Mouse (Mus musculus) frontal cortex, adult (tissue): ENCODE results near the gene Fam178b.

Experiments used
- ATAC-seq: cut with Nextera tagmentation; 2 replicates; pipeline ENCODE4 v1.9.2; 2017; ENCODE audit warnings: mild to moderate bottlenecking, moderate library complexity, mixed read lengths; ENCODE audit not compliant: low TSS enrichment

Gene Fam178b

DNA sequence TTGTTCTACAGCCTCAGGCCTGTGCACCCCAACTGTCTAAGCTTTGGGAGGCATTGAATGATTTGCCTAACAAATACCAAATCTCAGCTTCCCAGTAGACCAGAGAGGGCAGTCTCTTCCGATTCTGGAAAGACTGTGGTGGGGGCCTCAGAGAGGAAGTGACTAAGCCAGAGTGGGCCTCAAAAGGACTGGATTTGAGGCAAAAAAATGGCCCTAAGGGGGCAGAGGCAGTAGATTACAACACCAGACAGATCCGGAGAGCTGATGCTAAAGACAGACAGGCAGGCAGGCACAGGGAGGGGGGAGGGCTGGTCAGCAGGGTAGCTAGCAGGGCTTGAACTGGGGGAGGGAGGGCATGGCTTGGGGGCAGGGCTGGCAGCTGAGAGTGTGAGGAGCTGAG, 116.6 kb downstream of the Fam178b start:
- no peak for ATAC-seq

DNA sequence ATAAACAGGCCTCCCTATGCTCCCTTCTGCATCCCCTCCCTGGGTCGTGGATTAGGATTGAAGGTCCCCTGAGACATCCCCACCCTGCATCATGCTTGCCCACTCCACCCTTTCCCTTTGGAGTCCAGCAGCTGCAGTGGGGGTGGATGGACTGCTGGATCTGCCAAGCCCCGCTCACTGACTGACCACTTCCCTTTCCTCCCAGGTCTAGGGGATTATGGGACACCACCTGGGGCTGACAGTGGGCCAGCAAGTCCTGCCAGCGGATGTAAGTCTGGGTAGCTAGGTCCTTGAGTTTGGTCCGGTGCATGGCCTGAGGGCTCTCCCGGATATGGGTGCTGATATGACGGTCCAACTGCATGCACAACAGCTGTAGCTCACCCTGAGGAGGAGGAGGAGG, 118.9 kb downstream of the Fam178b start:
- no peak for ATAC-seq

DNA sequence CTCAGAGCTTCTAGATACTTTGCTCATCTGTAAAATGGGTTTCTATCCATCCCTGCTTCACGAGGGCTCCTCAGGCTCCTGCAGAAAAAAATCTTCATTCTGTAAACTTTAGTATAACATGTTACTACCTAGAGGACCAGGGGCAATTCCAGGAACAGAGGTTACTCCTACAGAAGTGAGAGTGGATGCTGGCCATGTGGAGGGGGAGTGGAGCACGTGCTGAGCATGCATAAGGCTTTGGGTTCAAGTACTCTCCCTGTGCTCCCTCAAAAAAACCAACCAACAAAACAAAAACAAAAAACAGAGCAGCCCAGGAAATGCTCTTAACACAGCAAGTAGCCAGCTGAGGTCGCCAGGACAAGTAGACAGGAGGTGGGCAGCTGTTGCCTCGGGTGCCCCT, 119.4 kb downstream of the Fam178b start:
- no peak for ATAC-seq

DNA sequence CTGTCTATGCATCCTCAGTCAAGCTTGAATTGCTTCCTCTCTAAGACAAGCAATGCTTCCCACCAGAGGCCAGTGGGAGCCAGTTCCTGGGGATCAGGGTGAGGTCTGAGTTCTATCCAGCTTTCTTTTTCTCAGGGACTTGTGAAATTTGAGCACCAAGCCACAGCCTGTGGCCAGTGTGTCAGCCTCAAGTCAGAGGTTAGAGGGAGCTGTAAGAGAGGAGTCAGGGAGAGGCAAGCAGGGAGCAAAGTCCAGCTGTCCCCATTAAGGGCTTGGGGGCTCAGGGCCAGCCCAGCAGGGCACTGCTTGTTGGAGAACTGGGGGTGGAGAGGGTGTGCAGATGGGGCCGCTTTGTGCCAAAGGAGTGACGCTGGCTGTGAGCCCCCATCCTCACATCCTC, 119.8 kb downstream of the Fam178b start:
- ATAC-seq = no peak

DNA sequence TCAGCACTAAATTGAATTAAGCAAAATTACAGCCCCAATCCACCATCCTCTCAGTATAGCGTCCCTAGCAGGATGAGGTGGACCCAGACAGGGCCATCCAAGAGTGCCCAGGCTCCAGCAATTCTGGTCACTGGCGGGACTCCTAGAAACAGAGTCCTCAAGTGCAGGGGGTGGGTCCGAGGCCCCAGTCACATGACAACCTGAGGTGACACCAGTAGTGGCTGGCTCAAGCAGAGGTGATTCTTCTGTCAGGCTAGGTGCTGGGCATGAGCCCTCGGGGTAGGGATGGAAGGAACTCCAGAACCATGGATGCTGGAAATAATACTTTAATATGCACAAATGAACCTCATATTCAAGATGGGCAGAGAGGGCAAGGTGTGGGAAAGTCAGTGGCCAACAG, 120.6 kb downstream of the Fam178b start:
- ATAC-seq = no peak

DNA sequence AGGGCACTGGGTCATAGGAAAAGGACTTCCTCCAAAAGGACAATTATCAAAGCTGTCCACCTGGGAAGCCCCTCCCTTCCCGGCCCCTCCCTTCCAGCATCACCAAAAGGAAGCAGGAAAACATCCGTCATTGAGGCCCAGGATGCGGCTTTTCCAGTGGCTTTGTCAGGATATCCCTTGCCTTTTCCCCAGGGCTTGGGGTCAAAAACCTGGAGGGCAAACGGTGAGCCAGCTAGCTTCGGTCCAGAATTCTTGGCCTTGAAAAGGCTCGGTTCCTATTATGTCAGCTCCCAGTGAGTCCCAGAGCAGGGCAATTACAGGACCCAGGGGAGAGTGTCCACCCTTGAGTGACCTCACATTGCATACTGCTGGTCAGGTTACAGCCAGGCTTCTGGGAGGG, 122.1 kb downstream of the Fam178b start:
- ATAC-seq = no peak

DNA sequence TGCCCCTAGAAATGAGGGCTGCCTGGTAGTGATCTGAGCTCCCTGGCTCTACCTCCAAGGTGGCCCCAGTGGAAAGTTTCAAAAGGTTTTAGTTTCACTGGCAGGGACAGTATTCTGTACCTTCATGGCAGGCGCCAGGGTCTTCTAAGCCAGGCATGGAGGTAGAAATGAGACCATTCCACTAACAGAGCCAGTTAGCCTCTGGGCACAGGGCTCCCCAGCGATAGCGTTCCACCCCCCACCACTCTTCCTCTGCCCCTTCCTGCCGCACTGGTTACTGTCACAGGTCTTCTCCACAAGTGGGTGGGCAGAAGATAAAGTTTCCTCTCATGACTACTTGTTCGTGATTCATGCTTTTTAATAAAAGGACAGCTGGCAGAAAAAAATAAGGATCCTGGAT, 123.1 kb downstream of the Fam178b start:
- no peak for ATAC-seq

DNA sequence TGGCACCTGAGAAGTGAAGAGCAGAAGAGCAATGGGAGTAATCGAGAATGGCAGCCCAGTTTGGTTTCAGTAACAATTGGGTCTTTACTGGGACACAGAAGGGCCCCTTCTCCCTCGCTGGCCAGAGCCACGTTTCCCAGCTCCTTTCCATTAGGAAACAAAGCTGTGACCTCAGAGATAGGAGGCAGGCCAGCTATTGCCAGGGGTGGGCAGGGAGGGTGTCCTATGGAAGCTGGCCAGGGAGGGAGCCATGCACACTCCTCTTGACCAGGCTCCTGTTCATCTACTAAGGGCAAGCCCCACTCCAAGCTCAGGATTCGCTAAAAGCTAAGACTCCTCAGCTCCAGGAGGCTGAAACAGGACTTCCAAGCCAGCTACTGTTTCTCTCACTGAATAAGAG, 123.7 kb downstream of the Fam178b start:
- ATAC-seq = no peak

DNA sequence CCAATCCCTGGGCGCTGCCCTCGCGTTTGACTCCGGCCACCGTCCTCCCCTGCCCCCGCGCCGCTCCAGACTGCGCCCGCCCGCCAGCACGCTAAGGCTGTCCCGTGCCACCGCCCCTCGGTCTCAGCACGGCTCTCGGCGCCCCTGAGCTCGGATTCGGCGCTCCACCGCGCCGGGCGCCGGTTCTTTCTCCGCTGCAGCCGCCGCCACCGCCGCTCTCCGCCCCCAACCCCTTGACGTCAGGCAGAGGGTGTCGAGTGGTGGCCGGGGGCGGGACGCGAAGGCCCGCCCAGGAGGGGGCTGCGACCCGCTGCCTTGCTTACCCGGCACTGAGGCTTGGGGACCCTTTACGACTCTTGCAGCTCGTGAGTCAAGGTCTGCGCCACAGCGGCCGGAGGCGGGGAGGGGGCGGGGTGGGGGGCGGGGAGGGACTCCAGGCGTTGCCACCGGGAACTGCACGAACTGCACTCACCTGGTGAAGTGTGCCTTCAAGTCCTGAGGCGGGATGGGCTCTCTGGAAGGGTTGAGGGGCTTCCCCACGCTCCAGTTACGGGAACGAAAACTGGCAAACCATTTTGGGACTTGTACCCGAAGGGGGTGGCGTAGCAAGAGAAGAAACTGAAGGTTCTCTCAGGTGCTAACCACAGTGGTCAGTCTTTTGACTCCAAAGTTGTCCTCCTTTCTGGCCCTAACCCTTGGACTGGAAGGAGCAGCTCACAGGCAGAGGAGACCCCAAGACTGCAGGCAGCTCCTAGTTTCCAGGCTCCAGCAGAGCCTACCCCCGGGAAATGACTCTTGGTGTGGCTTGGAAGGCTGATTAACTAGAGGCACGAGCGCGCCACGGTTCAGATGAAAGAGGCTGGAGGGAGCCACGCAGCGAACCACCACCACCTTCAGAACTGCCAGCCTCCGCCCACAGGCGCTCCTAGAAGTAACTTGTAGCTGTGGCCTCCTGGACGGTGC, 124.7 kb downstream of the Fam178b start, which contains the start of gene Sema4c:
Gene Sema4c, minus strand, starts transcription at position 319 of the 963 bp plus-strand sequence.
- ATAC-seq = peak; percentile 41

DNA sequence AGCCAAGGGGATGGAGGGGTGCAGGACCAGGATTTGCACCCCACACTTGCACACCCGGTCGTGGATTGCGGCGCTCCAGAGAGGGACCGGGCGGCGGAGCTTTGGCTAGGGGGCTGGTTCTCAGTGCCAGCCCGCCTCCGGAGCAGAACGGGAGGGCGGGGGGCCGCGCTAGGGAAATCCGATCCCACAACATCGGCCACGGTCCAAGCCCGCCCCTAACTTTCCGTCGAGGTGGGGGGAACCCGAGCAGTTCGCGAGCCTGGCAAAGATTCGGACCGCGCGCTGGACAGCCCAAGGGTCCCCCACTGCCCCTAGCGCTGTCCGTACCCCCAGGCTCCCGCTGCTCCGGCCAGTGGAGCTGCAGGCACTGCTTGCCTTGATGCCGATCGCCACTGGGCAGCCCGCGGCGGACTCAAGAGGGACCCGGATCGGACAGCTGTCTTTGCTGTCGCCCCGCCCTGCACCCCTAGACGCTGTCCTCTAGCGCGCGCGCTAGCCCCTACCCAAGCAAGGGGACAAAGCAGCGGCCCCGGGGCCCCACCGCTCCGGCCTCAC, 125.4 kb downstream of the Fam178b start:
- ATAC-seq = peak; percentile 46

DNA sequence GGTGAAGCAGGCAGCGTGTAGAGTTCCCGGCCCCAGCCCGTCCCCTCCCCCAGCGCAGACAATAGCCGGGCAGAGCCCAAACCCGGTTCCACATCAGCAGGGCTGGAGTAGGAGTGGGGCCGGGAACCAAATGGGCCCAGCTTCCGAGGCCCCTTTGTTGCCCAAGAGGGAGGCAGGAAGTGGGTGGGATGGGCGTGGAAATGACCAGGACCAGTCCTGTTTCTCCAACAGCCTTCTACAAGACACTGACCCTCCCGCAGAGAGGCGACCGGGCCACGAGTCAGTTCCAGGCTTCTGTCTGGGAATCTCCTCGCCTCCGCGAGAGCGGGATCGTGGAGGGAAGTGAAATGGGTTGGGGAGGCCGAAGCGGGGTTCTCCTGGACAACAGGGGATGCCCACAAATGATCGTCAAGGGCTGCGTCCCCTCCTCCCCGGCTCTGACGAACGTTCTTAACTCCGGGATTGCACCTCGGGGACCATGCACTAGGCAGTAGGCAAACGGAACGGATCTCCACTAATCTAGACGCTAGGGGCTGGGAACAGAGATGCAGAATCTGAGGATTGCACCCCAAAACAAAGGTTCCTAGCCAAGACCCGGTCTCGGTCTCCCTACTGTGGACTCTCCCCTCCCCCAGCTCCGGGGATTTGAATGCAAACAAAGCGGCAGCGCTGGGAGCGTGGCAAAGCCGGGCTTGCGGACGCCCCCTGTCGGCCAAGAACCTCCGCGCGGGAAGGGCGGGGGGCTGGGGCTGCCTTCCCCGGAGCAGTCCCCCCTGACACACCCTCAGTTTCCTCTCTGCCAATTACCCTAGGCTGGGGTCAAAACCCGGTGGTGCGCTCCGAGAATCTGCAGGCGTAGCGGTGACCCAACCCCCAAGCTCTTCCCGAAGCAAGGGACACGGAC, 126.2 kb downstream of the Fam178b start:
- ATAC-seq = peak; percentile 62

DNA sequence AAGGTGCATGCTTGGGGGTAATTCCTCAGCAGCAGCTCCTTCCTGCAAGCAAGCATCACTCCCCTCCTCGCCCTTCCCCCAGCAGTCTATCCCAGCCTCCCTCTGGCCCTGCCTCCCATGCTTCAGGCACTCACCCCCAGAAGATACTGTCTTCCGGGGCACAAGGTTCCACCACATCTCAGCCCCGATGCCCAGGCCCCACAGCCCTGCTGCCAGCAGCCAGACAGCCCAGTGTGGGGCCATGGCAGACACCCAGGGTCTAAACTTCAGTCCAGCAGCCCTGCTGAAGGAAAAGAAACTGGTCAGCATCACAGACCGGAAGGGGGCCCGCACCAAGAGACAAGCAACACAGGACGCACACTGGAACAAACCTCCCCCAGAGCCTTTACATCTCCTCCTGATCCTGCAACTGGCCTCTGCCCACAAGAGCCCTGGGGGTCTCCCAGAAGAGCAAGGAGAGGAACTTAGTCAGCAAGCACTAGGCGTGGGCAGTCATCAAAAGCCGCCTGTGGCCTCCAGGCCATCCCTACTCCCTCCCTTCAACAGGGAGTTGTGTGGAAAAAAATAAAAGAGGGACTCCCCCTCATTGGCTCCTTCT, 127.1 kb downstream of the Fam178b start:
- ATAC-seq = no peak

DNA sequence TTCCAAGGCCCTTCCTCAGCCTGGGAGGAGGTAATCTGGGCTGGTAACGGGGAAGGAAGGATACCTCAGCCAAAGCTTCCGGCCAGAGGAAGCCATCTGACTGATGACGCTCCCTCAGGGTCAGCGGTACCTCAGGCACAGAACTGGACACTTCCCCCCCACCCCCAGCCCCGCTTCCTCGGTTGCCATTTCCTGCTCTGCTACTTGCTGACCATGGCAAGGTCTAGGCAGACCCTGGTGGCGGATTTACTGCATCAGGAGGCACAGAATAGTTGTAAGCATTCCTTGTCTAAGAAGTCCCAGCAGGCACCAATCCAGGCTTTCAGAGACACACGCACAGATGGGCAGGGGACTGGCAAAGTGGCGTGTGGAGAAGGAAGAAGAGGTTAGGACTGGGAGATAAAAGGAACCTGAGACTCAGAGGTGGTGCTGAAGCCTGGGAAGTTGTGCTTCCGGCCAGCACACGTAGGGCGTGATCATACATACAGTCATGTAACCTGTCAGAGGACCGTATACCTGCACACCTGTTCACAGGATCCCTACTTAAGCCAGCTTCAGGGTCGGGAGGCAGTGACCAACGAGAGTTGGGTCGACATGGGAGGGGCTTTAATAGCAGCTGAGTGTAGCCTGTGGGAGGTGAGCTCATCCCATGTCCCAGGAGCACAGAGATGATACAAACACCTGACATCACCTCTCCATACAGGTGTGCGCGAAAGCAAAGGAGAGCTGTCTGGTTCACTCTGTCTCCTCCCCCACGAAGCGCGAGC, 128.2 kb downstream of the Fam178b start:
- no peak for ATAC-seq

DNA sequence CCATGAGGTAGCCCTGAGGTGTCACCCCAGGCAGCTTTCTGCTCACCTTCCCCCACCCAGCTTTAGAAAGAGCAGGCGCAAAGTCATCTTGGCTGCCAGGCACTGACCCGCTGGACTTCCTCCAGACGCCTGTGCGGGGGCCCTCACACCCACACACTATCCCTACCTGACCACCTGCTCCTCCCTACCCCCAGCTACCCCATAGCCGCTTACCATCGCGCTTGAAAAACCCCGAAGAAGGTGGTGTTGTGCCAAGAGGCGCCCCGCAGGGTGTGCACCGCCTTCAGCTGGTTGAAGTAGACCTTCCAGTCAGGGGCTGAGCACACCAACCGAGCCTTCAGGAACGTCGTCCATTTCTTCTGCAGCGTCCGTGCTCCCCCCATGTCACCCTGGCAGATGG, 130.5 kb downstream of the Fam178b start:
- no peak for ATAC-seq

DNA sequence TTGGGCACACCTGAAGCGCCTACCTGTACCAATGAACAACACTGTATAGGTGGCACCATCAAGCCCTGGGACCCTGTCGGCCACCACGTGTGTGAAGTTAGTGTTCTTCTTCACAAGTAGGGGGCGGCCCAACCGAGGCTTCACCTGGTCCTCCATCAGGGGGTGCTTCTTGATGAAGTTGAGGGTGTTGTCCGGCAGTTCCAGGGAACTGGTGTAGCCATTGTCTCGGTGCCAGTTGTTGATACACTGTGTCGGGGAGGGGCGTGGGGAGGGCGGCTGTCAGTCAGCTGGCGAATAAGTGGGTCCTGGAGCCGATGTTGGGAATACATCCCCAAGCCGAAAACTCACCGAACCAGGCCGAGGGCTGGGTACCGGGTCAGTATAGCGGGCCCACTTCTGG, 131.1 kb downstream of the Fam178b start:
- ATAC-seq = no peak

DNA sequence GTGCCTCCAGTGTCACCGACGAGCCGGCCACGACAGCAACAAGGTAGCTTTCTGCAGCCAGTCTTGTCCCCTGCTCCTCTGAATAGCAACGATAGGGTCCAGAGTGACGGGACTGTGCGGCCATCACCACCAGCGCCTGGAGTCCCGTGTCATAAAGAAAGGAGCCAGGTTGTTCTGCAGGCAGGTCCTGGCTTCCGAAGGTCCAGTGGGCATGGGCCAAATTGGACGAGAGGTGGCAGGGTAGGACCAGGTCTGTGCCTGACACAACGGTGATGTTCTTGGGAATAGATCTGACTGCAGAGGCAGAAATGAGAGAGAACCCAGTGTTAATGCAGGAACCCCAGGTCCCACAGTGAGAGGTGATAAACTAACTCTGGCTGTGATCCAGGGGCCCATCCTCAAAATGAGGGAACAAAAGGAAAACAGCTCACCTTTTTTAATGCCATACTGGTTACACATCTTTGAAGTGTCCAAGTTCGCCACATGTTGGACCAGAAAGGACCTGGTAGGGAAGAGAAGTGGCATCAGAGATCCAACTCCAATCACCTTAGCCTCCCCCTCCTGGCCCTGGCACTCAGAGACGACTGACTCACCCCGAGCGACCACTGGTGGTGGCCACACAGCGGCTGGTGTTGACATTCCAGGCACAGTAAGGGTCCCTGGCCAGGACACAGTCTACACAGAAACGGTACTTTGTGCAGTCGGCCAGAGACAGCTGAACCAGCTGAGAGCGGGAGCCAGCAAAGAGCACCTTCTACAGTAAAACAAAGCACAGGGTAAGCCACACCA, 132.7 kb downstream of the Fam178b start:
- ATAC-seq = no peak

DNA sequence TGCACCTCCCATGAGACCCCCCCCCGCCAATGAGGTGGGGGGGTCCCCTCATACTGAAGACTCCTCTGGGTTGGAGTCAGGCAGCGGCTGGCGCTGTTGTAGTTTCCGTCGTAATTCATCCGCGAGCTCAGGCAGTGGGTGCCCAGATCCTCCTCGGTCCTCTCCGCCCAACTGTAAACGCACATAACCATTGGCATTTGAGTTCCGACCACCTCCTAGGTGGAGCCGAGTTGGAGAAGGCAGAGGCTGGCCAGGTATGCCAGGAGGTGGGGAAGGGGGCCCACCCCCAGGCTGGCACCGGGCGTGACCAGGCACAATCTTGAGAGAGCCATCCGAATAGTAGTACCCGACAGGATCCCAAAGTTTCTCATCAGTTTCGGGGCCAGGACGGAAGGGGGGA, 133.5 kb downstream of the Fam178b start:
- no peak for ATAC-seq

DNA sequence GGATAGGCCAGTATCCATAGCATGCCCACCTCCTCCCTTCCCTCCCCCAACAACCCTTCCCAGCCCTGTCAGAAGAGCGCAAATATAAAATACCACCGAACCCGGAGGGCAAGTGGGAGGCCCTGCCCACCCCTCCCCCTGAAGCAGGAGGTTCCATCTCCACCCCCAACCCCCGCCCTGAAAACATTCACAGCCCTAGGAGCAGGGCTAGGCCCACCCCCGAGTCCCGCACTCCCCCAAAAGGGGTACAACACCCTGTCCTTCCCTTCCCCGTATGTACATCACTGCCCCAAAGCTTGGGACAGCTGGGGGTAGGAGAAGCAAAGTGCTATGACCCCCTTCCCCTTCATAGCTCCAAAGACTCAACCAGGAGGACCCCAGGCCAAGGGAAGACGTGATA, 134.2 kb downstream of the Fam178b start:
- no peak for ATAC-seq

DNA sequence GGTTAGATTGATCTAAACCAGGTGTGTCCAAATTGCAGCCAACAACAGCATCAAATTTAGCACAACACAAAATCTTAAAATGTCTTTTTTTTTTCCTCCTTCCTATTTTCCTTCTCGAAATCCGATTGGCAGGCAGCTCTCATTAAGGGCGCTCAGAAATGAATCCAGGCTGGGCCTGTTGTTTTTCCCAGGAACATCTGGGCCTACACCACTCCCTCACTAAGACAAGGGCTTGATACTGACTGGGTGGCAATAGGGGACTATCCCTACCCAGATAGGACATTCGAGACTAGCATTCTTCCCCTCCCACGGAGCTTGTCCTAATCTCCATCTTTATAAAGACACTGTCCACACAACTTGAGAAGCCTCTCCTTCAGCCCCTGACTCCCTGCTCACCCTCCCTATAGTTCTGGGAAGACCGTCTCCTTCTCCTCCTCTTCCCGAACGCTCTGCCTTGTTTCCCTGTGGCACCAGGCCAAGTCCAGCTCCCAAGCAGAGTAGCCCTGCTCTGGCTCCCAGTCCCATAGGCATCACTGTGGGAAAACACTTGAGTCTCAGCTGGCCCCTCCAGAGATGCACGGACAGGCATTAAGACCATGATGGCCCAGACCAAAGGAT, 134.9 kb downstream of the Fam178b start:
- no peak for ATAC-seq
